Mouse (Mus musculus) ES-E14 (cell line): ENCODE data around the gene Usp48. TPM values are rescaled to one million over a fixed set of nuclear protein-coding genes. Genes with fewer than 3 reads are reported as not detected.

Experiments used
- DNase-seq: peaks from one replicate; pipeline ENCODE4 v3.0.0-alpha.2; 2013; ENCODE audit warnings: low read depth, low spot score
- H3K27ac ChIP-seq: 2 replicates; pipeline ENCODE4 v1.5.1; 2012; ENCODE audit warnings: low read depth, mild to moderate bottlenecking, low read length, moderate library complexity, mixed read lengths; ENCODE audit not compliant: poor library complexity, insufficient read depth, severe bottlenecking
- H3K36me3 ChIP-seq: 2 replicates; pipeline ENCODE4 v1.6.1; 2012; ENCODE audit warnings: mild to moderate bottlenecking, low read length, moderate library complexity, mixed read lengths; ENCODE audit not compliant: control insufficient read depth, poor library complexity, insufficient read depth, severe bottlenecking
- H3K4me1 ChIP-seq, 2 experiments: fragments of 150-350 bp in 1 of 2; sonication (generic) in 1 of 2; 2 replicates each; pipeline ENCODE4 v1.6.1; 2012; ENCODE audit warnings: low read length in 2 of 2, mild to moderate bottlenecking in 1 of 2, mixed read lengths in 1 of 2; ENCODE audit not compliant: control insufficient read depth in 2 of 2, insufficient read depth in 2 of 2, poor library complexity in 1 of 2
- H3K4me3 ChIP-seq, 2 experiments: fragments of 150-350 bp in 1 of 2; sonication (generic) in 1 of 2; 2 replicates each; pipeline ENCODE4 v1.5.1; 2012; ENCODE audit warnings: low read length in 2 of 2, low read depth in 1 of 2, mild to moderate bottlenecking in 1 of 2, mixed read lengths in 1 of 2; ENCODE audit not compliant: insufficient read depth in 1 of 2, poor library complexity in 1 of 2, severe bottlenecking in 1 of 2
- H3K9ac ChIP-seq: 2 replicates; pipeline ENCODE4 v1.6.1; 2012; ENCODE audit warnings: low read depth, mild to moderate bottlenecking, low read length, mixed read lengths; ENCODE audit not compliant: poor library complexity, insufficient read depth, severe bottlenecking
- H3K9me3 ChIP-seq: fragments of 150-350 bp; sonication (generic); 2 replicates; pipeline ENCODE4 v1.6.1; 2012; ENCODE audit warnings: low read depth, mild to moderate bottlenecking, low read length; ENCODE audit not compliant: control insufficient read depth, insufficient read depth
- CHD2 ChIP-seq: IDR thresholded peaks from 2 replicates; pipeline ENCODE4 v1.6.1; 2014; ENCODE audit warnings: mild to moderate bottlenecking, low read depth, low read length, inconsistent platforms
- HCFC1 ChIP-seq: IDR thresholded peaks from 2 replicates; pipeline ENCODE4 v1.6.1; 2012; ENCODE audit warnings: low read length, inconsistent platforms, borderline replicate concordance; ENCODE audit not compliant: insufficient read depth
- MAFK ChIP-seq: IDR thresholded peaks from 2 replicates; pipeline ENCODE4 v1.6.1; 2014; ENCODE audit warnings: mild to moderate bottlenecking, low read depth, low read length, inconsistent platforms; ENCODE audit not compliant: insufficient read depth
- ZC3H11A ChIP-seq: IDR thresholded peaks from 2 replicates; pipeline ENCODE4 v1.6.1; 2012; ENCODE audit warnings: low read depth, mild to moderate bottlenecking, inconsistent platforms, low read length, borderline replicate concordance
- ZNF384 ChIP-seq: IDR thresholded peaks from 2 replicates; pipeline ENCODE4 v1.6.1; 2012; ENCODE audit warnings: low read depth, low read length, inconsistent platforms
- in situ Hi-C, 2 experiments: fragments of 600-800 bp; cut with MboI; formaldehyde crosslinking; loops; one replicate each; pipeline ENCODE4 v1.15.1; 2025; ENCODE audit warnings: low sequenced_read_pairs in 2 of 2, inconsistent platforms in 1 of 2; ENCODE audit not compliant: unreplicated experiment in 2 of 2
- total RNA-seq: library from RNA; depleted of rRNA; stranded (reverse); fragments of 300-350 nt; gene quantifications from 2 replicates; pipeline ENCODE4 v1.2.3, GENCODE M21; 2012

Usp48 gene
- total RNA-seq, 1 experiment: 173 TPM

GRCm38 (mm10) chr4:137679979-137680550, 86.5 kb downstream of the Usp48 start:
- H3K4me1 ChIP-seq: peaks cover 2 to 18% of the 10 kb centered on the region in 2 experiments; a peak in 3 of 4 replicates
- H3K9ac ChIP-seq: no peak overlapping the region
- no peak for DNase-seq
- no peaks in the 10 kb centered on the region for H3K9me3 ChIP-seq
- in situ Hi-C loops: no loop called here
- TF ChIP-seq MAFK (no peak), ZC3H11A (no peak)
- no peak overlapping the region for H3K27ac ChIP-seq
- no peak overlapping the region for H3K4me3 ChIP-seq
- H3K36me3 ChIP-seq: no peaks in the 10 kb centered on the region

GRCm38 (mm10) chr4:137680721-137681120, 87.2 kb downstream of the Usp48 start:
- Histone ChIP-seq H3K27ac (no peak overlapping the region), H3K9me3 (no peaks in the 10 kb centered on the region), H3K4me1 (peaks cover 4 to 21% of the 10 kb centered on the region in 2 experiments; a peak in 3 of 4 replicates), H3K9ac (no peak overlapping the region), H3K36me3 (no peaks in the 10 kb centered on the region), H3K4me3 (no peak overlapping the region)
- in situ Hi-C loops: no loop called here
- TF ChIP-seq CHD2: no peak
- TF ChIP-seq MAFK: no peak
- no peak for TF ChIP-seq ZNF384
- TF ChIP-seq HCFC1: no peak
- TF ChIP-seq ZC3H11A: no peak
- DNase-seq: no peak

GRCm38 (mm10) chr4:137681408-137682104, 88.0 kb downstream of the Usp48 start:
- Histone ChIP-seq H3K4me3 (peak overlapping the region; percentile 51 to 59), H3K36me3 (no peaks in the 10 kb centered on the region), H3K27ac (no peak overlapping the region), H3K9me3 (no peaks in the 10 kb centered on the region), H3K4me1 (peaks cover 4 to 18% of the 10 kb centered on the region in 2 experiments; a peak in 3 of 4 replicates), H3K9ac (peak overlapping the region; percentile 45)
- TF ChIP-seq ZNF384 (no peak), CHD2 (no peak), HCFC1 (no peak), MAFK (no peak), ZC3H11A (no peak)
- in situ Hi-C loops: no loop called here
- no peak for DNase-seq

GRCm38 (mm10) chr4:137682961-137683453, 89.5 kb downstream of the Usp48 start:
- Histone ChIP-seq H3K4me1 (peaks cover 4 to 16% of the 10 kb centered on the region in 2 experiments; a peak in 3 of 4 replicates), H3K27ac (no peak overlapping the region), H3K9me3 (no peaks in the 10 kb centered on the region), H3K36me3 (no peaks in the 10 kb centered on the region), H3K4me3 (no peak overlapping the region), H3K9ac (no peak overlapping the region)
- no peak for TF ChIP-seq MAFK
- TF ChIP-seq ZC3H11A: 0 out of 2 replicates have a peak, but pooled peaks have one; percentile 17
- in situ Hi-C loops: no loop called here
- no peak for DNase-seq
